Mouse (Mus musculus) liver, postnatal 0 days (tissue): ENCODE data around the gene Kmt2b.

ENCODE experiments used
- CTCF ChIP-seq: sonication (generic); IDR thresholded peaks from 2 replicates; pipeline ENCODE4 v1.5.1; 2016; ENCODE audit warnings: antibody characterized with exemption, low read depth
- EP300 ChIP-seq: IDR thresholded peaks from 2 replicates; pipeline ENCODE4 v1.6.1; 2016; ENCODE audit warnings: antibody characterized with exemption, low read depth, mild to moderate bottlenecking

- no peak for TF ChIP-seq CTCF
- TF ChIP-seq EP300 = no peak
Measured at GRCm38 (mm10) chr7:30531291-30531815, 57.2 kb downstream of the Kmt2b start.
